Mouse (Mus musculus) thymus, postnatal 36 days (tissue): Measurements from ENCODE around the gene Ninj2.
A peak's percentile ranks its signal among the peaks of the same experiment; 100 is the strongest.

Source experiments
- DNase-seq, 2 experiments: peaks; one replicate each; pipeline ENCODE4 v3.0.0; 2022; ENCODE audit warnings: mixed read lengths in 2 of 2

Gene Ninj2

GRCm38 (mm10) chr6:120179756-120180206 lies 86.6 kb downstream of the Ninj2 start:
- no peak for DNase-seq

- no peak for DNase-seq
Observed at GRCm38 (mm10) chr6:120180492-120180891, 87.3 kb downstream of the Ninj2 start.

GRCm38 (mm10) chr6:120182160-120182559 lies 89.0 kb downstream of the Ninj2 start:
- no peak for DNase-seq

- DNase-seq, result no peak
Observed at GRCm38 (mm10) chr6:120183771-120184170, 90.6 kb downstream of the Ninj2 start.

GRCm38 (mm10) chr6:120185012-120185730 lies 92.0 kb downstream of the Ninj2 start:
- DNase-seq, result no peak

GRCm38 (mm10) chr6:120185756-120186155 lies 92.6 kb downstream of the Ninj2 start:
- peak; percentile 67 to 86 for DNase-seq

GRCm38 (mm10) chr6:120186594-120186993 lies 93.4 kb downstream of the Ninj2 start:
- no peak for DNase-seq

- DNase-seq, result peak; percentile 77 to 87
Observed at GRCm38 (mm10) chr6:120187587-120188176, 94.5 kb downstream of the Ninj2 start.

GRCm38 (mm10) chr6:120188376-120189235 lies 95.5 kb downstream of the Ninj2 start:
- peak; percentile 72 to 84 for DNase-seq

- no peak for DNase-seq
Observed at GRCm38 (mm10) chr6:120189287-120189686, 96.1 kb downstream of the Ninj2 start.

- DNase-seq, result no peak
Observed at GRCm38 (mm10) chr6:120190365-120190764, 97.2 kb downstream of the Ninj2 start.

GRCm38 (mm10) chr6:120190912-120191311 lies 97.8 kb downstream of the Ninj2 start:
- DNase-seq, result no peak

- DNase-seq, result no peak
Observed at GRCm38 (mm10) chr6:120191396-120192170, 98.4 kb downstream of the Ninj2 start.

- DNase-seq, result peak in 1 of 2 experiments; percentile 28
Observed at GRCm38 (mm10) chr6:120192211-120192870, 99.2 kb downstream of the Ninj2 start.

GRCm38 (mm10) chr6:120193174-120193573 lies 100.0 kb downstream of the Ninj2 start:
- DNase-seq, result peak; percentile 85 to 86

GRCm38 (mm10) chr6:120193793-120194192 lies 100.6 kb downstream of the Ninj2 start:
- DNase-seq, result no peak

GRCm38 (mm10) chr6:120194305-120194704 lies 101.2 kb downstream of the Ninj2 start:
- DNase-seq, result no peak

- DNase-seq, result no peak
Observed at GRCm38 (mm10) chr6:120194963-120195362, 101.8 kb downstream of the Ninj2 start.

- DNase-seq, result peak in 1 of 2 experiments; percentile 32
Observed at GRCm38 (mm10) chr6:120196837-120197236, 103.7 kb downstream of the Ninj2 start.

GRCm38 (mm10) chr6:120197964-120198363 lies 104.8 kb downstream of the Ninj2 start:
- DNase-seq, result peak; percentile 78 to 84

- peak; percentile 41 to 63 for DNase-seq
Observed at GRCm38 (mm10) chr6:120199638-120200394, 106.7 kb downstream of the Ninj2 start.
